Mouse (Mus musculus) limb, embryonic 13.5 days (tissue): ENCODE data around the gene Usb1. TPM values are rescaled to one million over a fixed set of nuclear protein-coding genes. Genes with fewer than 3 reads are reported as not detected.

ENCODE experiments used
- polyA plus RNA-seq: library from polyadenylated mRNA; unstranded; fragments of >200 nt; fragmentation: Nextera tagmentation; extraction: Ambion mirVana; gene quantifications from 2 replicates; pipeline ENCODE4 v1.2.1, GENCODE M21; 2015

The Usb1 gene
- polyA plus RNA-seq, 1 experiment from 2014 or later: 46.0 TPM

Other genes starting within 250 kb of the Usb1 start
- gene Kifc3, start 129.5 kb upstream of the Usb1 start, polyA plus RNA-seq: 15.5 and 16.8 TPM in 2 replicates
- gene Cngb1, start 25.7 kb upstream of the Usb1 start, polyA plus RNA-seq: 0.31 and 0.61 TPM in 2 replicates
- gene Tepp, start 21.7 kb upstream of the Usb1 start, polyA plus RNA-seq: 0.64 TPM in 1 of 2 replicates, not detected in the other
- 10.0 and 11.1 TPM in 2 replicates for gene Zfp319, start 334 bp upstream of the Usb1 start, polyA plus RNA-seq
- 7.7 and 9.2 TPM in 2 replicates for gene Mmp15, start 20.0 kb downstream of the Usb1 start, polyA plus RNA-seq
- gene Cfap20, start 102.6 kb downstream of the Usb1 start, polyA plus RNA-seq: 154 and 161 TPM in 2 replicates
- 11.9 and 15.4 TPM in 2 replicates for gene Csnk2a2, start 157.8 kb downstream of the Usb1 start, polyA plus RNA-seq
- gene Ccdc113, start 201.8 kb downstream of the Usb1 start, polyA plus RNA-seq: 0.22 and 0.24 TPM in 2 replicates
- gene Prss54, start 244.1 kb downstream of the Usb1 start, polyA plus RNA-seq: not detected in 2 replicates